Mouse (Mus musculus) heart, embryonic 15.5 days (tissue): ENCODE measurements around the gene Tgfa. TPM values are rescaled to one million over a fixed set of nuclear protein-coding genes. Genes with fewer than 3 reads are reported as not detected.
A peak's percentile ranks its signal among the peaks of the same experiment; 100 is the strongest.

Experiments
- ATAC-seq: fragments of 200-750 bp; cut with Nextera tagmentation; replicated peaks from 2 replicates; pipeline ENCODE4 v1.8.0; 2017; ENCODE audit warnings: low read depth, moderate TSS enrichment; ENCODE audit not compliant: insufficient number of reproducible peaks, insufficient read depth, low FRiP score
- H3K27ac ChIP-seq: fragments of 300-500 bp; sonication (generic); 2 replicates; pipeline ENCODE4 v1.5.1; 2015; ENCODE audit warnings: mild to moderate bottlenecking, inconsistent platforms
- H3K27me3 ChIP-seq: fragments of 300-500 bp; sonication (generic); 2 replicates; pipeline ENCODE4 v1.6.1; 2015; ENCODE audit warnings: inconsistent platforms
- H3K36me3 ChIP-seq: fragments of 300-500 bp; sonication (generic); 2 replicates; pipeline ENCODE4 v1.6.1; 2015; ENCODE audit warnings: mild to moderate bottlenecking, inconsistent platforms
- H3K4me1 ChIP-seq: fragments of 300-500 bp; sonication (generic); replicated peaks from 2 replicates; pipeline ENCODE4 v1.6.1; 2015; ENCODE audit warnings: inconsistent platforms
- H3K4me2 ChIP-seq: fragments of 300-500 bp; sonication (generic); 2 replicates; pipeline ENCODE4 v1.6.1; 2015; ENCODE audit warnings: inconsistent platforms, mild to moderate bottlenecking, moderate library complexity
- H3K4me3 ChIP-seq: fragments of 300-500 bp; sonication (generic); 2 replicates; pipeline ENCODE4 v1.5.1; 2015; ENCODE audit warnings: mild to moderate bottlenecking, inconsistent platforms
- H3K9ac ChIP-seq: fragments of 300-500 bp; sonication (generic); 2 replicates; pipeline ENCODE4 v1.6.1; 2015; ENCODE audit warnings: mild to moderate bottlenecking, inconsistent platforms
- H3K9me3 ChIP-seq: fragments of 300-500 bp; sonication (generic); replicated peaks from 2 replicates; pipeline ENCODE4 v1.6.1; 2016; ENCODE audit warnings: inconsistent platforms
- WGBS: fragments of 180-500 bp; shearing (Covaris S2); methylation state at CpG from one replicate; pipeline ENCODE4 v1.1.7; 2015; ENCODE audit warnings: mixed read lengths; 5-methylcytosine and 5-hydroxymethylcytosine counted together
- polyA plus RNA-seq: library from polyadenylated mRNA; unstranded; fragments of >200 nt; fragmentation: Nextera tagmentation; extraction: Ambion mirVana; gene quantifications from 2 replicates; pipeline ENCODE4 v1.2.1, GENCODE M21; 2015

Tgfa gene
- polyA plus RNA-seq = 2.3 and 3.1 TPM in 2 replicates

DNA sequence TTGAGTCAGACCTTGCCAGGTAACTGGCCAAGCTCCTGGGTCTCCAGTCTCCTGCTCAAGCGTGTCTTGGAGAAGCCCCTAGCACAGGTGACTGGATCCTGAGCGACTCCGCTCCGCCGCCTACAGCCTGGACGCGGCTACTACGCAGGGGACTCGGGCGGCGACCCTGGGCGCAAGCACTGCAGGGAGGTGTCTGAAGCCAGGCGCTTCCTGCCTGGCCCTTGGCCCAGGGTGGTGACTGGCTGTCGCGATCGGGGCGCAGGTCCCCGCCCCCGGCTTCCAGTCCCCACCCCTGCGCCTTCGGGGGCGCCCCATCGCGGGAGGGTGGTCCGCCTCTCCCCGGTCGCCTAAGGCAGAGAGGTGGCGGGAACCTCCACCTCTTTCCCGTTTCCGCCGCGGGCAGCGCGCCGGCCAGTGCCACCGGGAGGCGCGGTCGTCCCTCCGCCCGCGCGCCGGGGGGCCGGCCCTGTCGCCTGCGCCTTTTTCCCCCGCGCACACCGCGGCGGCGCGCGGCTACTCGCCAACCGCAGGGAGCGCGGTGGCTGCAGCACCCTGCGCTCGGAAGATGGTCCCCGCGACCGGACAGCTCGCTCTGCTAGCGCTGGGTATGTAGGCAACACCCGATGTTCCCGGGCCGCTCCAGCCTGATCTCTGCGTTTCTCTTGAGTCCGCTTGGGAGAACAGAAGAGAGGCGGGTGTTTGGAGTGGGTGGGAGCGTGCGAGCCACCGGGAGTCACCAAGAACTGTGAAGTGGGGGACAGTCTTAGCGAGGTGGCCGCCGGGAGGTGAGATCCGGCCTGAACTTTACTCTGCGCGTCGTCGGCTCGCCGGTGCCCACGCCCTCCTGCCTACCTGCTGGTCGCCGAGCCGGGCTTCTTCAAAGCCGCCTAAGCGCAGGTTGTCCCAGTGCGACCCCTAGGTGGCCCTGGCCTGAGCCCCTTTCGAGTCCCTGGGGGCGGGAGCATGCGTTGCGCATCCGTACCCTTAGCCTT lies at the start of gene Tgfa:
Tgfa (plus strand) TSS at position 283 of the 992 bp plus-strand sequence.
- H3K9me3 ChIP-seq = no peaks in the 10 kb centered on the region
- WGBS = under 1% methylated on average over 82 of the region's 97 CpGs
- ATAC-seq = peak; percentile 89
- peaks cover 36% of the 10 kb centered on the region for H3K27me3 ChIP-seq
- peak within 1 kb of the TSS; percentile 79 for H3K4me3 ChIP-seq
- peak within 1 kb of the TSS; percentile 97 for H3K4me2 ChIP-seq
- H3K27ac ChIP-seq = peak within 1 kb of the TSS; percentile 65
- H3K9ac ChIP-seq = peak within 1 kb of the TSS; percentile 66
- peaks cover 16% of the 10 kb centered on the region for H3K4me1 ChIP-seq
- no peaks in the 10 kb centered on the region for H3K36me3 ChIP-seq

DNA sequence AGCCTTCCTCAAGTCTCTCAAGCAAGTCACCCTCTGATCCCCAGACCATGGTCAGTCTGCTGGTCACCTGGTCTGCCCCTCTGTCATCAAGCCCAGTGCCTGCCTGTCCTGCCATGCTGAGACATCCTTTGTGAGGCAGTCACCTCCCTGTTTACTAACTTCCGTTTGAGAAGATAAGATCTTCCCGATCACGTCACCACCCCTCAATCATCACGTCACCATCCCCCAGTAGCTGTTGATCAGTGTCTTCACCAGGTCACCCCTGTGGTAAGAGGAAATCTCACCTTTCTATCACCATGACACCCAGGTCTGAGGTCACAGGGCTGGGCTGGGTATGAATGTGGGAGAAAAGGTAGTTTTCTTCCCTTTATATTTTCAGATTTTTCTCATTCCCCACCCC lies 46.5 kb upstream of the Tgfa start:
- ATAC-seq = no peak
- WGBS = 29% methylated on average over 4 of the region's 4 CpGs
- no peaks in the 10 kb centered on the region for H3K27me3 ChIP-seq
- no peaks in the 10 kb centered on the region for H3K36me3 ChIP-seq
- no peak overlapping the region for H3K27ac ChIP-seq
- no peak overlapping the region for H3K4me2 ChIP-seq
- no peaks in the 10 kb centered on the region for H3K4me1 ChIP-seq
- H3K9ac ChIP-seq = no peak overlapping the region
- no peak overlapping the region for H3K4me3 ChIP-seq
- no peaks in the 10 kb centered on the region for H3K9me3 ChIP-seq

DNA sequence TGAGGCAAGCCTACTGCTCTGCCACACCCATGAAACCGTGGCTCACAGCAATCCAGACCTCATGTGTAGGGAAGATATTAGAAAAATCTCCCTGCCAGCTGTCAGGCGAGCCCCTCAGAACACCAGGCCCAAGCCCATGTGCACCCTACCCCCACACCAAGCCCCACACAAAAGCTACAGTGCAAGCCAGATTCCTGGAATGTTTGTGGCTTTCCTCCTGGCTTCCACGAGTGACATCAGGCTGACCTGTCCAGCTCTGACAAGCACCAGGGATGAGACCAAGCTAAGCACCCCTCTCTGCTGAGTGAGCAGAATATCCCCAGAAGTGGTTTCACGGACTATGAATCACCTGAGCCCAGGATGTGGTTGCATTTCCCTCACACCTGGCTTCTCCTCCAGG lies 46.0 kb upstream of the Tgfa start:
- Histone ChIP-seq H3K36me3 (no peaks in the 10 kb centered on the region), H3K27ac (no peak overlapping the region), H3K4me3 (no peak overlapping the region), H3K9ac (no peak overlapping the region), H3K9me3 (no peaks in the 10 kb centered on the region), H3K4me2 (no peak overlapping the region), H3K27me3 (no peaks in the 10 kb centered on the region), H3K4me1 (no peaks in the 10 kb centered on the region)
- 38% methylated on average over 4 of the region's 4 CpGs for WGBS
- no peak for ATAC-seq

GRCm38 (mm10) chr6:86152676-86153075 lies 42.3 kb upstream of the Tgfa start:
- Histone ChIP-seq H3K4me3 (no peak overlapping the region), H3K36me3 (no peaks in the 10 kb centered on the region), H3K27ac (no peak overlapping the region), H3K9me3 (no peaks in the 10 kb centered on the region), H3K4me2 (no peak overlapping the region), H3K9ac (no peak overlapping the region), H3K27me3 (peaks cover 5% of the 10 kb centered on the region; the same call in 1 of the 2 replicates), H3K4me1 (peaks cover 8% of the 10 kb centered on the region)
- no peak for ATAC-seq
- 86% methylated on average over 7 of the region's 7 CpGs for WGBS

DNA sequence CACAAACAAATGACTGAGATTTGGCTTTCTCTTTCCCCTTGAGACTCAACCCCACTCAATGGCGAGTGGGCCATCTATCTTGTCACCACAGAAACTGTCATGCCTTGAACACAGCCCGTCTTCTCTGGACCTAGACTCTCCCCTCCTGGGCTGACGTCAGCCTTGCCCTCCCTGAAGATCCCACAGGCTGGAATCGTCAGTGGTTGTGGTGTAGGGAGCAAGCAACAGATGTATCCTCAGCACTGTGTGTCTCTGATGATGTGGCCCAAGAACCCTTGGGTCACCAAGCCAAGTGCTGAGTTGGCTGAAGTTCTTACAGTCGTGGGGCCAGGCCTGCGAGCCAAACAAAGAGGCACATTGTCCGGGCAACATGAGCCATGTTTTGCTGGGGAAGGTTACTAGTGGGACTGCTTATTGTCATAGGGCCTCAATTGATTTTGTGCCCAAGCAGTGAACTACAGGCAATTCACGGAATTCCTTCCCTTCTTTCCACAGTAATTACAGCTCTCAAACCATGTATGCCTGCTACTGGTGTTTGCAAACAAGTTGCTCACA lies 41.5 kb upstream of the Tgfa start:
- Histone ChIP-seq H3K4me2 (no peak overlapping the region), H3K36me3 (no peaks in the 10 kb centered on the region), H3K4me1 (peaks cover 8% of the 10 kb centered on the region), H3K4me3 (no peak overlapping the region), H3K27me3 (peaks cover 5% of the 10 kb centered on the region; the same call in 1 of the 2 replicates), H3K9me3 (no peaks in the 10 kb centered on the region), H3K9ac (no peak overlapping the region), H3K27ac (no peak overlapping the region)
- WGBS = 73% methylated on average over 8 of the region's 8 CpGs
- no peak for ATAC-seq

DNA sequence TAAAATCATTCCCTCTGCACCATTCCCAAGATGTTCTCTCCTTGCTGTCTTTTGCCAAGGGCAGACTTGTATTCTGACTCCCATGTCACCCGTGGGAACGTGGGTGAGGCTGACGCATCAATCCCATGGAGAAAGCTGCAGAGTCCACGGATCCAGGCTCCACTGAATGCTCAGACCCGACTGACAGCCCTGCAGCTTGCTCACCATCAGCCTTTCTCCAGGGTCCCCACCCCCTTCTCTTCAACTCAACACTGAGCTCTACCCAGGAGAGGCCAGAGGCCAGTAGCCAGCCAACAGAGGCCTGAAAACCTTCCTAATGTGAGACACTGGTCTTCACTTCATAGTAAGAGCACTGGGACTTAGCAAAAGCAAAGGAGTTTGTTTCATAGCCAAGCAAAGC lies 41.0 kb upstream of the Tgfa start:
- ATAC-seq = no peak
- WGBS = 70% methylated on average over 5 of the region's 5 CpGs

GRCm38 (mm10) chr6:86154481-86154880 lies 40.5 kb upstream of the Tgfa start:
- Histone ChIP-seq H3K4me1 (peaks cover 8% of the 10 kb centered on the region), H3K9ac (no peak overlapping the region), H3K4me2 (no peak overlapping the region), H3K36me3 (no peaks in the 10 kb centered on the region), H3K4me3 (no peak overlapping the region), H3K27me3 (peaks cover 5% of the 10 kb centered on the region; the same call in 1 of the 2 replicates), H3K27ac (no peak overlapping the region), H3K9me3 (no peaks in the 10 kb centered on the region)
- 33% methylated on average over 2 of the region's 2 CpGs for WGBS
- ATAC-seq = no peak

More for the DNA sequence above, 41.0 kb upstream of the Tgfa start:
- Histone ChIP-seq H3K9me3 (no peaks in the 10 kb centered on the region), H3K36me3 (no peaks in the 10 kb centered on the region), H3K9ac (no peak overlapping the region), H3K4me2 (no peak overlapping the region), H3K4me3 (no peak overlapping the region), H3K4me1 (peaks cover 8% of the 10 kb centered on the region), H3K27ac (no peak overlapping the region), H3K27me3 (peaks cover 5% of the 10 kb centered on the region; the same call in 1 of the 2 replicates)

- peak; percentile 74; the same call in 1 of the 2 replicates for ATAC-seq
- 54% methylated on average over 17 of the region's 17 CpGs for WGBS
- H3K27me3 ChIP-seq = peaks cover 5% of the 10 kb centered on the region; the same call in 1 of the 2 replicates
- no peaks in the 10 kb centered on the region for H3K9me3 ChIP-seq
- no peak overlapping the region for H3K9ac ChIP-seq
- H3K36me3 ChIP-seq = no peaks in the 10 kb centered on the region
- H3K4me2 ChIP-seq = peak overlapping the region; percentile 10; the same call in 1 of the 2 replicates
- H3K4me3 ChIP-seq = no peak overlapping the region
- H3K27ac ChIP-seq = no peak overlapping the region
- peaks cover 8% of the 10 kb centered on the region for H3K4me1 ChIP-seq
Observed at GRCm38 (mm10) chr6:86157253-86158234, 37.5 kb upstream of the Tgfa start.

DNA sequence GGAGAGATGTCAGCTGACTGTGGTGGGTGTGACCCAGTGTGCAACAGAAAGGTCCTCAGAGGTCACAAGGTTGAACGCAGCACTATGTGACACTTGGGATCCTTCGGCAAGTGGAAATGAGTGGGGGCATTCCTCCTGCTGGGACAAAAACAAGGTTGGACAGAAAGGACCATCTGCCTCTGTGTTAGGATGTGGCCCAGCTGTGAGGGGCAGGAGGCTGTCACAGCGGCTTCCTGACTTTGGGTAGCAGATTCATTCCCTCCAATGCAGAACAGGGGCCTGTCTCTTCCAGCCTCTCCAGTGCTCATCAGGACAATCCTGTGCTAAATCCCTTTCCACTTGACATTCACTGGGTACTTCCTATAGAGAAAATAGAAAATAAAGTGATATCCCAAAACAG lies 34.1 kb upstream of the Tgfa start:
- H3K27ac ChIP-seq = no peak overlapping the region
- H3K36me3 ChIP-seq = no peaks in the 10 kb centered on the region
- peaks cover 8% of the 10 kb centered on the region for H3K4me1 ChIP-seq
- 54% methylated on average over 3 of the region's 3 CpGs for WGBS
- no peak overlapping the region for H3K4me2 ChIP-seq
- no peak overlapping the region for H3K4me3 ChIP-seq
- no peak overlapping the region for H3K9ac ChIP-seq
- no peaks in the 10 kb centered on the region for H3K9me3 ChIP-seq
- peaks cover 4% of the 10 kb centered on the region; the same call in 1 of the 2 replicates for H3K27me3 ChIP-seq
- no peak for ATAC-seq

- no peak overlapping the region for H3K9ac ChIP-seq
- no peak overlapping the region for H3K4me3 ChIP-seq
- no peak for ATAC-seq
- WGBS = 59% methylated on average over 7 of the region's 7 CpGs
- no peaks in the 10 kb centered on the region for H3K36me3 ChIP-seq
- H3K4me2 ChIP-seq = no peak overlapping the region
- H3K27ac ChIP-seq = no peak overlapping the region
- H3K9me3 ChIP-seq = no peaks in the 10 kb centered on the region
- no peaks in the 10 kb centered on the region for H3K27me3 ChIP-seq
- H3K4me1 ChIP-seq = peaks cover 8% of the 10 kb centered on the region
Observed at GRCm38 (mm10) chr6:86161586-86161985, 33.4 kb upstream of the Tgfa start.
